Mouse (Mus musculus) C2C12 (cell line): ENCODE measurements around the gene Nampt.

Source experiments
- CTCF ChIP-seq: IDR thresholded peaks from one replicate; pipeline ENCODE4 v1.5.1; 2011; ENCODE audit not compliant: control insufficient read depth, insufficient read depth, insufficient read length
- MAX ChIP-seq: IDR thresholded peaks from one replicate; pipeline ENCODE4 v1.6.1; 2011; ENCODE audit warnings: mild to moderate bottlenecking, control low read depth
- MYOG ChIP-seq: IDR thresholded peaks from one replicate; pipeline ENCODE4 v1.6.1; 2011; ENCODE audit not compliant: control insufficient read depth, insufficient read length; ENCODE audit errors: extremely low read depth

- TF ChIP-seq CTCF (no peak), MAX (no peak), MYOG (no peak)
Observed at GRCm38 (mm10) chr12:32888226-32888625, 68.9 kb downstream of the Nampt start.
